In the genomic region with DNA sequence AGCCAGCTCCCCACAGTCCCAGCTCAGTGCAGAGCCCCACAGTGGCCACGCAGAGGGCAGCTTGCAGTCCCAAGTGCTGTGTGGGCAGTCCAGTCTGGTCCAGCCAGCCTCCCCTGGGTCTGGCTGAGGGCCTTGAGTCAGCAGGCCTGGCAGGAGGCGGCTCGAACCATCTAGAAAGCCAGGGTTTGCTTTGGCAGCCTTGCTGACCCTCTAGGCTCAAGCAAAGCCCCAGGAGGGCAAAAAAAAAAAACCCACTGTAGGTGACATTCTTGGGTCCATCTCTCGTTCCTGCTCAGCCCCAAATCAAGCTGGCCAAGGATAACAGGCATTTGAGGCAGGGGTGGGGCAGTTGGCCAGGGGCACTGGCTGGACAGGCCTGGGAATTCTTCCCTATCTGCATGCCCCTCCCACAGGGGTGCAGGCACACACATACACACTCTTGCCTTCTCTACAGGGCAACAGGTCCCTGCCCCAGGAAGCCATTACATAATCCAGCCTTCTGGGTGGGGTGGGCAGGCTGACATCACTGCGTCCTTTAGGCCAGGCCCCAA, we compare ENCODE assay signal across 8 mouse cellular contexts. TPM values are rescaled to one million over a fixed set of nuclear protein-coding genes. Genes with fewer than 3 reads are reported as not detected.
A peak's percentile ranks its signal among the peaks of the same experiment; 100 is the strongest.
DNase-seq lines count a peak whose midpoint lies in the region; ATAC-seq and TF ChIP-seq lines count a peak whose summit lies in the region.

No protein-coding gene starts in this region.

- H3K79me2 ChIP-seq in liver, adult 2 months (ENCODE audit: control insufficient read depth, insufficient read depth, low read length) = peaks cover 39% of the 10 kb centered on the region

- H3K4me3 ChIP-seq in thymus, adult 2 months (ENCODE audit: control insufficient read depth, insufficient read depth, low read length) = peak overlapping the region; percentile 98
- peak overlapping the region; percentile 98 for H3K4me3 ChIP-seq in forebrain, embryonic 11.5 days (ENCODE audit: low read depth, low read length)
- H3K4me3 ChIP-seq in hindbrain, embryonic 14.5 days (replicated peaks; ENCODE audit: low read length) = peak overlapping the region; percentile 95
- peak overlapping the region; percentile 93 for H3K4me3 ChIP-seq in liver, adult 2 months (ENCODE audit: insufficient read depth, low read depth, low read length)
- H3K4me3 ChIP-seq in neural tube, embryonic 13.5 days = peak overlapping the region; percentile 99

- peak overlapping the region; percentile 98 for H3K9ac ChIP-seq in forebrain, embryonic 11.5 days (ENCODE audit: low read length)
- peak overlapping the region; percentile 98 for H3K9ac ChIP-seq in hindbrain, embryonic 14.5 days
- H3K9ac ChIP-seq in liver, adult 2 months (ENCODE audit: low read depth, low read length) = peak overlapping the region; percentile 99
- peak overlapping the region; percentile 98 for H3K9ac ChIP-seq in neural tube, embryonic 13.5 days

- H3K4me2 ChIP-seq in forebrain, embryonic 11.5 days (ENCODE audit: low read depth, low read length, severe bottlenecking) = peak overlapping the region; percentile 93
- peak overlapping the region; percentile 94 for H3K4me2 ChIP-seq in hindbrain, embryonic 14.5 days (replicated peaks)
- H3K4me2 ChIP-seq in neural tube, embryonic 13.5 days = peak overlapping the region; percentile 86

- TF ChIP-seq POLR2A in thymus, adult 2 months (IDR thresholded peaks at IDR 0.05; ENCODE audit: control insufficient read depth, extremely low read depth, insufficient read depth, low read length, poor library complexity) = no peak
- no peak for TF ChIP-seq POLR2A in liver, adult 2 months (IDR thresholded peaks at IDR 0.05; ENCODE audit: extremely low read depth, insufficient read depth, low read length)

- DNase-seq in thymus, adult 2 months = no peak
- no peak for DNase-seq in thymus, adult 18-20 months
- no peak for DNase-seq in forebrain, embryonic 11.5 days (ENCODE audit: low spot score)
- DNase-seq in hindbrain, embryonic 14.5 days (ENCODE audit: low spot score) = no peak
- peak; percentile 88 for DNase-seq in liver, adult 2 months (ENCODE audit: extremely low read depth, low read depth, low spot score)
- DNase-seq in embryo, embryonic 10 days (ENCODE audit: low spot score) = no peak
- no peak for DNase-seq in urinary bladder, postnatal 25 days (ENCODE audit: low spot score)

- H3K9me3 ChIP-seq in forebrain, embryonic 11.5 days (ENCODE audit: control insufficient read depth, low read length) = no peaks in the 10 kb centered on the region
- no peaks in the 10 kb centered on the region for H3K9me3 ChIP-seq in hindbrain, embryonic 14.5 days (ENCODE audit: control insufficient read depth, low read length)
- H3K9me3 ChIP-seq in neural tube, embryonic 13.5 days = no peaks in the 10 kb centered on the region

- no peak for TF ChIP-seq CTCF in thymus, adult 2 months (IDR thresholded peaks at IDR 0.05; ENCODE audit: borderline replicate concordance, control insufficient read depth, extremely low read depth, insufficient read depth, low read length, poor library complexity)
- no peak for TF ChIP-seq CTCF in liver, adult 2 months (IDR thresholded peaks at IDR 0.05; ENCODE audit: low read depth, low read length)

- H3K27me3 ChIP-seq in thymus, adult 2 months (ENCODE audit: control insufficient read depth, insufficient read depth, low read length) = no peaks in the 10 kb centered on the region
- H3K27me3 ChIP-seq in forebrain, embryonic 11.5 days (ENCODE audit: control insufficient read depth, insufficient read depth, low read length) = no peaks in the 10 kb centered on the region
- no peaks in the 10 kb centered on the region for H3K27me3 ChIP-seq in hindbrain, embryonic 14.5 days (ENCODE audit: control insufficient read depth, insufficient read depth, low read length)
- no peaks in the 10 kb centered on the region for H3K27me3 ChIP-seq in liver, adult 2 months (ENCODE audit: control insufficient read depth, insufficient read depth, low read length)
- H3K27me3 ChIP-seq in neural tube, embryonic 13.5 days = no peaks in the 10 kb centered on the region

- H3K27ac ChIP-seq in thymus, adult 2 months (ENCODE audit: control insufficient read depth, insufficient read depth, low read length) = no peak overlapping the region
- no peak overlapping the region for H3K27ac ChIP-seq in forebrain, embryonic 11.5 days (ENCODE audit: low read depth, low read length)
- H3K27ac ChIP-seq in hindbrain, embryonic 14.5 days = no peak overlapping the region
- peak overlapping the region; percentile 85 for H3K27ac ChIP-seq in liver, adult 2 months (replicated peaks; ENCODE audit: insufficient read depth, low read depth, low read length)
- H3K27ac ChIP-seq in neural tube, embryonic 13.5 days (replicated peaks) = no peak overlapping the region

- 51% methylated on average over 5 of the region's 5 CpGs for WGBS in thymus, adult 2 months
- 75% methylated on average over 5 of the region's 5 CpGs for WGBS in forebrain, embryonic 11.5 days
- WGBS in hindbrain, embryonic 14.5 days = 80% methylated on average over 5 of the region's 5 CpGs
- 7% methylated on average over 5 of the region's 5 CpGs for WGBS in liver, adult 2 months
- WGBS in neural tube, embryonic 13.5 days = 72% methylated on average over 5 of the region's 5 CpGs

- peaks cover 66% of the 10 kb centered on the region for H3K4me1 ChIP-seq in thymus, adult 2 months (replicated peaks; ENCODE audit: control insufficient read depth, insufficient read depth, low read length)
- peaks cover 33% of the 10 kb centered on the region for H3K4me1 ChIP-seq in forebrain, embryonic 11.5 days (replicated peaks; ENCODE audit: control insufficient read depth, insufficient read depth, low read length)
- H3K4me1 ChIP-seq in hindbrain, embryonic 14.5 days (replicated peaks; ENCODE audit: control insufficient read depth, insufficient read depth, low read length) = peaks cover 52% of the 10 kb centered on the region
- peaks cover 60% of the 10 kb centered on the region for H3K4me1 ChIP-seq in liver, adult 2 months (ENCODE audit: control insufficient read depth, insufficient read depth, low read length)
- peaks cover 76% of the 10 kb centered on the region for H3K4me1 ChIP-seq in neural tube, embryonic 13.5 days (replicated peaks)

- H3K36me3 ChIP-seq in thymus, adult 2 months (ENCODE audit: control insufficient read depth, insufficient read depth, low read length) = peaks cover 32% of the 10 kb centered on the region
- H3K36me3 ChIP-seq in forebrain, embryonic 11.5 days (ENCODE audit: control insufficient read depth, insufficient read depth, low read length) = peaks cover 10% of the 10 kb centered on the region; the same call in 1 of the 2 replicates
- peaks cover 26% of the 10 kb centered on the region for H3K36me3 ChIP-seq in hindbrain, embryonic 14.5 days (replicated peaks; ENCODE audit: control insufficient read depth, insufficient read depth)
- H3K36me3 ChIP-seq in liver, adult 2 months (ENCODE audit: control insufficient read depth, insufficient read depth, low read length) = peaks cover 19% of the 10 kb centered on the region
- H3K36me3 ChIP-seq in neural tube, embryonic 13.5 days = peaks cover 35% of the 10 kb centered on the region

- ATAC-seq in forebrain, embryonic 11.5 days (replicated peaks; ENCODE audit: low FRiP score) = no peak
- ATAC-seq in hindbrain, embryonic 14.5 days (ENCODE audit: low FRiP score) = no peak
- no peak for ATAC-seq in neural tube, embryonic 13.5 days (ENCODE audit: low read depth)

RNA-seq across cellular contexts. Expression of a gene that starts 3.7 kb away (rescaled TPM):
- polyA plus RNA-seq in thymus, adult 2 months (2012; rRNA removed) = 606 and 621 TPM in 2 replicates
- 85.1 and 87.0 TPM in 2 replicates for polyA plus RNA-seq in forebrain, embryonic 11.5 days (2014; fragmentation: Nextera tagmentation; extraction: Ambion mirVana)
- 53.8 and 60.2 TPM in 2 replicates for polyA plus RNA-seq in hindbrain, embryonic 14.5 days (2014; fragmentation: Nextera tagmentation; extraction: Ambion mirVana)
- total RNA-seq in liver, adult 2 months (2014; rRNA removed) = 88.6 and 119 TPM in 2 replicates
- polyA plus RNA-seq in liver, adult 2 months (2012; rRNA removed) = 87.0 and 116 TPM in 2 replicates
- polyA plus RNA-seq in neural tube, embryonic 13.5 days (2015; fragmentation: Nextera tagmentation; extraction: Ambion mirVana) = 61.4 and 63.4 TPM in 2 replicates

RNA-seq across cellular contexts. Expression of a gene that starts 17.4 kb away (rescaled TPM):
- 94.7 and 103 TPM in 2 replicates for polyA plus RNA-seq in thymus, adult 2 months (2012; rRNA removed)
- polyA plus RNA-seq in forebrain, embryonic 11.5 days (2014; fragmentation: Nextera tagmentation; extraction: Ambion mirVana) = 78.3 and 97.3 TPM in 2 replicates
- polyA plus RNA-seq in hindbrain, embryonic 14.5 days (2014; fragmentation: Nextera tagmentation; extraction: Ambion mirVana) = 83.2 and 83.7 TPM in 2 replicates
- 16.2 and 19.7 TPM in 2 replicates for total RNA-seq in liver, adult 2 months (2014; rRNA removed)
- 36.1 and 36.8 TPM in 2 replicates for polyA plus RNA-seq in liver, adult 2 months (2012; rRNA removed)
- polyA plus RNA-seq in neural tube, embryonic 13.5 days (2015; fragmentation: Nextera tagmentation; extraction: Ambion mirVana) = 93.9 and 100.0 TPM in 2 replicates

RNA-seq across cellular contexts. Expression of a gene that starts 27.5 kb away (rescaled TPM):
- 252 and 261 TPM in 2 replicates for polyA plus RNA-seq in thymus, adult 2 months (2012; rRNA removed)
- polyA plus RNA-seq in forebrain, embryonic 11.5 days (2014; fragmentation: Nextera tagmentation; extraction: Ambion mirVana) = 57.9 and 61.1 TPM in 2 replicates
- 45.3 and 47.1 TPM in 2 replicates for polyA plus RNA-seq in hindbrain, embryonic 14.5 days (2014; fragmentation: Nextera tagmentation; extraction: Ambion mirVana)
- total RNA-seq in liver, adult 2 months (2014; rRNA removed) = 3.5 and 5.2 TPM in 2 replicates
- polyA plus RNA-seq in liver, adult 2 months (2012; rRNA removed) = 6.1 TPM in 2 replicates
- 46.4 and 55.1 TPM in 2 replicates for polyA plus RNA-seq in neural tube, embryonic 13.5 days (2015; fragmentation: Nextera tagmentation; extraction: Ambion mirVana)

RNA-seq across cellular contexts. Expression of a gene that starts 27.7 kb away (rescaled TPM):
- 56.4 and 66.9 TPM in 2 replicates for polyA plus RNA-seq in thymus, adult 2 months (2012; rRNA removed)
- polyA plus RNA-seq in forebrain, embryonic 11.5 days (2014; fragmentation: Nextera tagmentation; extraction: Ambion mirVana) = 4.8 and 7.2 TPM in 2 replicates
- polyA plus RNA-seq in hindbrain, embryonic 14.5 days (2014; fragmentation: Nextera tagmentation; extraction: Ambion mirVana) = 20.0 and 20.4 TPM in 2 replicates
- 17.2 and 18.3 TPM in 2 replicates for total RNA-seq in liver, adult 2 months (2014; rRNA removed)
- polyA plus RNA-seq in liver, adult 2 months (2012; rRNA removed) = 42.5 and 49.7 TPM in 2 replicates
- polyA plus RNA-seq in neural tube, embryonic 13.5 days (2015; fragmentation: Nextera tagmentation; extraction: Ambion mirVana) = 37.2 and 39.1 TPM in 2 replicates

RNA-seq across cellular contexts. Expression of a gene that starts 51.6 kb away (rescaled TPM):
- 492 and 499 TPM in 2 replicates for polyA plus RNA-seq in thymus, adult 2 months (2012; rRNA removed)
- 134 TPM in 2 replicates for polyA plus RNA-seq in forebrain, embryonic 11.5 days (2014; fragmentation: Nextera tagmentation; extraction: Ambion mirVana)
- polyA plus RNA-seq in hindbrain, embryonic 14.5 days (2014; fragmentation: Nextera tagmentation; extraction: Ambion mirVana) = 65.4 and 76.4 TPM in 2 replicates
- 54.4 and 56.1 TPM in 2 replicates for total RNA-seq in liver, adult 2 months (2014; rRNA removed)
- 110 and 123 TPM in 2 replicates for polyA plus RNA-seq in liver, adult 2 months (2012; rRNA removed)
- 98.0 and 110 TPM in 2 replicates for polyA plus RNA-seq in neural tube, embryonic 13.5 days (2015; fragmentation: Nextera tagmentation; extraction: Ambion mirVana)
